Mouse (Mus musculus) B cell, adult 2 months (primary cell): ENCODE data around the gene Pacsin3.

Experiments
- DNase-seq, 2 experiments: peaks; one replicate each; pipeline ENCODE4 v3.0.0; 2022

The Pacsin3 gene

DNA sequence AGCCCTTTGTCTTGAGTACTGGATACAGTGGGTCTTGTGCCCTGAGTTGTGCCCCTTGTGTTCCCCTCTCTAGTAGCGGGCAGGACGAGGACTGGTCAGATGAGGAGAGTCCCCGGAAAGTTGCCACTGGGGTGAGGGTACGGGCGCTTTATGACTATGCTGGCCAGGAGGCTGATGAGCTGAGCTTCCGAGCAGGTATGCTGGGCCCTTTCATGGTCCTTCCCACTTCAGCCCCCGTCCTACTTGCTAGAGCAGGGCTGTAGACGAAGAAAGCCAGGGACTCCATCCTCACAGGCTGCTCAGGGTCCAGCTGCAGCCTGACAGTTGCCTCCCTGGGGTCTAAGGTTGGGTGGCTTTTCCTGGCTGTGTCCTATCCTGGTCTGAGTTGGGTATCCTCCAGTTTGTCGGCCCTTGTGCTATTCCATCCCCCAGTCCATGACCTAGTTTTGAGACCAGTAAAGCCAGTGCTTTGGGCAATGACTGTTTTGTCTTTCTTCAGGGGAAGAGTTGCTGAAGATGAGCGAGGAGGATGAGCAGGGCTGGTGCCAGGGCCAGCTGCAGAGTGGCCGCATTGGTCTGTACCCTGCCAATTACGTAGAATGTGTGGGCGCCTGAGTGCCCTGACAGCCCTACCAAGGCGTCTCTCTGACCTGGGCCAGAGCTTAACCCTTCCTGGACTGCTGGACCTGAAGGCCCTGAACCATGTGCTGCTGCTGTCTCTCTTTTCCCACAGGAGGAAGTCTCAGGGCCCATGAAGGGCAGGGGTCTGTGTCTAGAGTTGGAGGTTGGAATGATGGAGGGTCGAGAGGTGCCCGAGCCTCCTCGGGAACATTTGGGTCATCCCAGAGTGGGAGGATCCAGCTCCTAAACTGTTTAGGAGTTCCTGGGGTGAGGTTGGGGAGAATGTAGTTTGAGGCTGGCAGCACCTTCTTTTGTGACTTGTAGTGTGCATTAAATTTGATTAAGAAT, 8.2 kb downstream of the Pacsin3 start:
- no peak for DNase-seq

DNA sequence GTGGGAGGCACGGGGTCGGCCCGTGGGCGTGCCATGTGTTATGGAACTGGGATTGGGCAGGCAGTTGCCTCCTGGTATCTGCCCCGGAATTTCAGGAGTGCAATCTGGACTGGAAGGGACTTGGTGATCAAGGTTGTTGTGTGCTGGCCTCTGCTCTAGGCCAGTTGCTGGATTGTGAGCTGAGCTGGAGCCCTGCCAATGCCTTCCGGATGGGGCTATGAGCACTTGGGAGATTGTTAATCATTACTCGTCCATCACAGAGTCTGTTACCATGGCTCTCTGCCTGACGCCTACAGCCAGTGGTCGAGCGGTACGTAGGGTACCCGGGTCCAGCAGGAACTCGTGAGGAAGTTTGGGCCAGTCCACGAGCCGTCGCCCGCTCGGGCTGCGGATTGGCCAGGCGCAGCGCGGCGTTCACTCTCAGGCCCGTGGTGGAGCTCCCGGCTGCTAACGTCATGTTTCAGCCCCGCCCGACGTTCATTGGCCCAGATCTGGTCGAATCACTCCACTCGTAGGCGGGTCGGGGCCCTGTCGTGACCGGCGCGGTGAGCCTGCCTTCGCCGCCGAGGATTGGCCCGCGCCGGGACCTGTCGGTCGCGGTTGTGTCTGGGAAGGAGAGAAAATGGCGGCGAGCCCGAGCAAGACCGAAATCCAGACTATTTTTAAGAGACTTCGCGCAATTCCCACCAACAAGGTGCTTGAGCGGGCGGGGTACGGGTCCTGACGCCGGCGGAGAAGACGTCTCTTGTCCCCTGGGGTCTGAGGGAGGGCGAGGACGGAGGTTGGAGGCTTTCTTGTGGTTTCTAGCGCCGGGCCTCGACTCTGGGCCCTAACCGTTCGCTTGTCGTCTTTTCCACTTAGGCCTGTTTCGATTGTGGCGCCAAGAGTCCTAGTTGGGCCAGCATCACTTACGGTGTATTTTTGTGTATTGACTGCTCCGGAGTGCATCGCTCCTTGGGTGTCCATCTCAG, 9.2 kb downstream of the Pacsin3 start, which contains the start of gene Arfgap2:
Arfgap2 (plus strand) TSS at position 264 of the 971 bp plus-strand sequence.
- DNase-seq, result peak; percentile 92 to 93

DNA sequence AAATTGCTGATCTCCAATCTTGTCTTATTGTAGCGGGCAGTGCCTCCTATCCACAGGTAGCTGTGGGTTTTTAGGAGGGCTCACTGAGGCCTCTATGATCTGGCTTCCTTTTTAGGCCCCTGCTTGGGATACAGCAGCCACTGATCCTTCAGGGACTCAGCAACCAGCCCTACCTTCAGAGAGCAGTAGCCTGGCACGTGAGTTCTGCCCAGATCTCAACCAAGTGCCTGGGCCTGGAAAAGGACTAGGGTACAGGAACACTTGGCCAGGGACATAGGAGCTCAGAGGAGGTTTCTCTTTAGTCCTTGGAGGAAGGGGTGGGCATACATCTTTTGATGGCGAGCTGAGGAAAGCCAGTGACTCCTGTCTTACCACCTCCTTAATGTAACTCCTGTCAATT, 12.3 kb downstream of the Pacsin3 start:
- no peak for DNase-seq

DNA sequence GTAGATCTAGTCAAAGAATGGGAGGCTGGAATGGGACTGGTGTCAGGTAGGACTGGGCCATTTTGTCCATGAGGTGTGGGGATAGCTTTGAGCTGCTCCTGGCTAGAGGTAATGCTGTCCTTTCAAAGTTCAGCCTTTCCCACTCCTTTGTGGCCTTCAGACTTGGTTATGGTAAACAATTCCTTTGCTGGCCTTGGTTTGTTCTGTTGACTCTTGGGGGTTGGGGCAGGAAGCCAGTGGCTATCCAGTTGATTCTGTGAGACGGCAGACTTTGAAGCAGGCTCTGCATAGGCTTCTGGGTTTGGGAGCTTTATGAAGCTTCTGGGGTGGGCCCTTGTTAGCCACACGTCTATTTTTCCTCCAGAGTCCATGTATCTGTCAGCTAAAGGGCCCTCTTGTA, 13.0 kb downstream of the Pacsin3 start:
- DNase-seq, result no peak

DNA sequence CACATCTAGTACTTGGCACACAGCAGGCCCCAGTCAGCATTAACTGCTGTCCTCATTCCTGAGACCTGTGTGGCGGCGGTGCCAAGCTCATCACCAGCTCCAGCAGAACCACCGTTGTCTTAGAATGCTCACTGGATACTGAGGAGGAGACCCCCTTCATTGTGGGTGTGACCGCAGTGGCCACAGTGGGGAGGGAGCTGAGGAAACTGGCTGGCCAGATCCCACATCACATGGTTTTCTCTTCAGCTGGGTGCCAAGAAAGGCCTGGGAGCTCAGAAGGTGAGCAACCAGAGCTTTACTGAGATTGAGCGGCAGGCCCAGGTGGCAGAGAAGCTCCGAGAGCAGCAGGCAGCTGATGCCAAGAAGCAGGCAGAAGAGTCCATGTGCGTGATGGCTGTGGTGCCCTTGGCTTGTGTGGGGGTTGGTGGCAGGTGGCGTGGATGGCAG, 14.0 kb downstream of the Pacsin3 start:
- no peak for DNase-seq

DNA sequence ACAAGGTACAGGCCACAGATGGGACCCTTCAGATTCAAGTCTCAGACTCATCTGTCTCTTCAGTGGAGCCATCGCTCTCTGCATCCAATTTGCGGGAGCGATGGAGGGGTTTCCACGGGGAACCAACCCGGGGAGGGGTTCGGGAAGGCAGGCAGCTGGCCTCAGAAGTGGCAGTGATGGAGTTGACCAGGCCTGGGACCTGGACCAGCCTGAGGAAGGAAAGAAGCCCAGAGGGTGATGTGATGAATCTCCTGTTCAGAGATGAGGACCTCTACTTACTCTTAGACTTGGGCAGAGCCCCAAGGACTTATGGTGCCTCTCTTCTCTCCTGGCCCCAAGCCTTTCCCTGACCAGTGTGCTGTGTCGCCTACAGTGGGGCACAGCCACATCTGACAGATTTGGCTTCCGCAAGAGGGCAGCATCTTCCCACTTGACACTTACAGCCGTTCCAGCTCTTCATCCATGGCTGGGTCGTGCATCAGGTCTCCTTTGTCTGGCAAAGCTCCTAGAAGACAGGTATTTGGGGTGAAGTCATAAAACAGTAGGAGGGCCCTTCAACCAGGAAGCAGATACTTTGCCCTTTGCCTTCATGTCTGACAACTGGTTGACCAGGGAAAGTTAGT, 23.1 kb downstream of the Pacsin3 start:
- DNase-seq, result peak; percentile 19 to 26

DNA sequence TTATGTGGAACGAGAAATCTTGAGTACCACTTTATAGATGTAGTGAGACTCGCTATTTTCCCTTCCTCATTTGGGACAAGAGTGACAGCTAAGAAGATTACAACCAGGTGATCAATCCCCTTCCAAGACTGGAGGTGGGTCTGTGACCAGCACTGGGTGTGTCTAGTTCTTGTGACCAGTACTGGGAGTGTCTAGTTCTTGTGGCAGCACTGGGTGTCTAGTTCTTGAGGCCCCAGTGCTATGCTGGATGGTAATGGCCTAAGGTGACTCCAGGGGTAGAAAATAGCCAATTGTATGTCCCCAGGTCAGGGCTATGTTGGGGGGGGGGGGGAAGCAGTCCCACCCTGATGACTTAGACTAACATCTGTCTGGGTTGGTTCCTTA, 23.6 kb downstream of the Pacsin3 start:
- no peak for DNase-seq

DNA sequence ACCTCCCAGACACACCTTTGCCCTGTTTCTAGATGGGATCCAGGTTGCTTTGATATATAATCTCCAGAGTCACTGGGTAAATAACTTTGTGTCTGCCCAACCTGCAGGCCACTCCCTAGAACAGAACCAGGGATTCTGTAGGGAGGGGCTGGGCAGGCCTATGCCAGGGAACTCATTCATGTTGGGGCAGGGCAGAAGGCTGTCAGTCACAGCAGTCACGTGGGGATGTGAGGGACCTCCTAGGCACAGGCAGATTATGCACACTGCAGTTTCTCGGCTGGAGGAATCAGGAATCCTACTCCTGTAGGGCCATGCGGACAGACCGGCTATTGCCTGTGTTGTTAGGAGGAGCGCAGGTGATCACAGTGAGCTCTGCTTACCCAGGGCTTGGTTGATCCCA, 25.6 kb downstream of the Pacsin3 start:
- no peak for DNase-seq

DNA sequence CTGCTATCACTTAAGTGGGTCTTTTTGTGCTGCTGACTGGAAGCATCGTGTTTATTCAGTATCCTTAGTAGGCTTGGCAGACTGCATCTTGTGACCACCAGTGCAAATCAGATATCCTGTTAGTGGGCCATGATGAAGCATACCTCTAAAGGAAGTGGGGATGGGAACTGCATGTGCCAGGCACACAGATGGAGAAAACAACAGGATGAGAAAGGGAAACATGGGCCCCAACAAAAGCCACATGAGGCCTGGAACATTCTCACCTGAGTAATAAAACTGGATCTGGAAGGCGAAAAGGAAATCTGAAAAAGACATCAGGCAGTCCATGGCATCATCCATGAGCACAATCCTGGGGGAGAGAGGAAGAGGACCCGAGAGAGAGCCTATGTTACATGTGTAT, 28.2 kb downstream of the Pacsin3 start:
- DNase-seq, result no peak

DNA sequence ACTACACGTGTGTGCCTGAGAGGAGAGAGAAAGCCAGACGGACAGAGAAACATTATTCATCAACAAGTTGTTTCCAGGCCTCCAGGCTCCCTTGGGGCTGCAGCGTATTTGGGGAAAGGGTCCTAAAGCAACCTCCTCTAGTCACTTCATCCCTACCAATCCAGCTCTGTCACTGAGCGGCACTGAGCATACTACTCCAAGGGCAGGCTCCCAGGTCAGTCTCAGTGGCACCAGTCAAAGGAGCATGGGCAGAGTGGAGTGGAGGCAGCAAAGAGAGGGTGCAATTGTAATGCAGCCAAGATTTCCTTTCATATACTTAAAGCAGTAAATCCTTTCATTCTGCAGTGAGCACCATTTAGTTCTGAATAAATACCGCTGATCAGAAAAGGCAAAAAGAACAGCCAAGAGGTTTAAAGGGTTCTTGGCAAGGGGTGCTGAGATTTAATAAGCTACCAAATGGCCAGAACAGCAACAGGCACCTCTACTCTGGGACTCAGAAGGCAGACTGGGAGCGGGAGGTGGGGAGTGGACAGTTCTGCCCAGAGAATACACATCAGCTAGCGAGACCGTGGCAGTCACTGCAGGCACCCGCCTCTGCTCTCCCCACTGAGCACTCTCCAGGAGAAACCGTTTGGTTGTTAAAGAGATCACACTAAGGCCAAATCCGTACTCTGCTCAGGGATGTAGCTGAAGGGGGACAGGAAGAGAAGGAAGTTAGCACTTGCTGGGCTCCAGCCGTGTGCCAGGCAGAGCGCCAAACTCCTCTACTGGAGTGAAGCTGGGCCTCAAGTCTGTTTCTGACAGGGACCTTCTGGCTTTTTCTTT, 28.8 kb downstream of the Pacsin3 start:
- no peak for DNase-seq

DNA sequence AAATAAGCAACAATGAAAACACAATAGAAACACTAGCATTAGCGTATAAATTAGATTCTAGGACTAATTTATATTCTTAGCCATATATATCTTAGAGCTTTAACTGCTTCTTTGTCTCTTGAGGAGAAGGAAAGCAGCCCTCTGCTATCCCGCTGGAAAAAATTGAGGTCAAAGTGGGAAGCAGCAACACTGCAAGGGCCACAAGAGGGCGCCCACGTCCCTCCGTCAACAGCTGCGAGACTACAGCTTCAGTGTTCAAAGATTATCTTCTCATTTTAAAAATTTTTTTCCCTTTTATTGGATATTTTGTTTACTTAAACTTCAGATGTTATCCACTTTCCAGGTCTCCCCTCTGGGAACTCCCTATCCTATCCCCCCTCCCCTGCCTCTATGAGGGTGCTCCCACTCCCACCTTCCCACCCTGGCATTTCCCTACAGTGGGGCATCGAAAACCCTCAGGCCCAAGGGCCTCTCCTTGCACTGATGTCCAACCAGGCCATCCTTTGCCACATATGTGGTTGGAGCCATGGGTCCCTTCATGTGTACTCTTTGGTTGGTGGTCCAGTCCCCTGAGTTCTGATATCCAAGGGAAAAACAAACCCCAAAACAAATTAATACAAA, 30.2 kb downstream of the Pacsin3 start:
- DNase-seq, result peak; percentile 71

DNA sequence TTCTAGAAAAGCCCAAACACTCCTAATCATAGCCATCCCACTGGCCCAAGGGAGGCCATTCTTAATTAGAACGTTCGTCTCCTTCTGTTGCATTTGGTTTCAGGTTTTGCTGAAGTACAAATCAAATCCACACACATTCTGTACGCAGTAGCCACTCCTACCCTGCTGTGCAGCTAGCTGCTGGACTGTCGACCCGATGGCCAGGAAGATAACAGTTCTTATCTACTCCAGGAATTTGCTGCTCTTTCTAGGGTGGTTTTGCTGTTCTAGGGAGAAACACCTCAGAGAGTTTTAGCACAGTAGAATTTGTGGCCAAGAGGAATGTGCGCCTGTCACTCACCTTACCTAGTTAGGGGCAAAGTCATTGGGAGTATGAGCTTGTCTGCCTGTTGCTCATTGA, 31.8 kb downstream of the Pacsin3 start:
- DNase-seq, result no peak

DNA sequence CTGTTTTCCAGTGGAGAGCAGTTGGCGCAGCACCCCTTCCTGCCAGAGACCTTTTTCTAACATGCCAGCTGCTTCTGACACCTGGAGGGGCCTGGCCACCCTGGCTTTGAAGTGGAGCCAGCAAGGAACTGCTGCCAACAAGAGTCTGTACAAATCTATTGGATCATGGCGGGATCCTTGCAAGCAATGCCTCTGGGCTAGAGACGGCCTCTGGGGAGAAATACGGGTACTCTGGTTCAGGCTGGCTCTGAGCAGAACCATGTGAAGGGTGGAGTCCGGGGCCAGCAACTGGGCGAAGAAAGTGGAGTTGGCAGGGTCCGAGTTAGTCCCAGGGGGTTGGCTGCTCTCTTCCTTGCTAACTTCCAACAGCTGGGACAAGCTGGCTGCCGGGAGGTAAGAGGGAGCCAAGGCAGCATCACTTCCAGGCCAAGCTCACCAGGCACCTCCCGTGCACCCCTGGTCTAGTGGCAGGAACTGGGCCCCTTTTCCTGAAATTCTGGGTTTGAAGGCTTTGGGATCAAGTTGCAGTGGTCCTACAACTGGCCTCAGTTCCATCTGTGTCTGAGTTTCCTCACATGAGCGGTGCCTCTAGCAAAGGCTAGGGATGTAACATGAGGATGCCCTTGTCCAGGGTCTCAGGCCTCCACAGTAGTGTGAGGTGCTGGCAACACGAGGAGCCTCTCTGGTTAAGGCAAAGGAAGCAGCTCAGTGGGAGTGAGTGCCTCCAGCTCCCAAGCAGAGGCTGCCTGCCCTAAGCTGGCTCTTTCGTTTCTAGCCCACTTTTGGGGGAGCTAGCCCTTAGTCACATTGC, 35.6 kb downstream of the Pacsin3 start:
- no peak for DNase-seq

DNA sequence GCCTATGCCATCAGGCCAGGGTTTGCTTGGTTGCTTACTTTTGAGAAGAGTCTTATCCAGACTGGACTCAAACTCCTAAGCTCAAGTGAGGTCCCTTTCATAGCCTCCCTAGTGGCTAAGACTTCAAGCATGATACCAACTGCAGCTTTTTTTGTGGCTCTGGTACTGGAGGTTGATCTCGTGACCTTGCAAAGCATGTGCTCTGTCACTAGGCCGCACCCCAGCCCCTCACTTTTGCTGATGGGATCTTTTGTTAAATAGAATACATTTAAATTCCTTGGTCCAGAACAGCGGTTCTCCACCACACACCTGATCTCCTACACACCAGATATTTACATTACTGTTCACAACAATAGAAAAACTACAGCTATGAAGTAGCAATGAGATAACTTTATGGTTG, 38.5 kb downstream of the Pacsin3 start:
- no peak for DNase-seq

DNA sequence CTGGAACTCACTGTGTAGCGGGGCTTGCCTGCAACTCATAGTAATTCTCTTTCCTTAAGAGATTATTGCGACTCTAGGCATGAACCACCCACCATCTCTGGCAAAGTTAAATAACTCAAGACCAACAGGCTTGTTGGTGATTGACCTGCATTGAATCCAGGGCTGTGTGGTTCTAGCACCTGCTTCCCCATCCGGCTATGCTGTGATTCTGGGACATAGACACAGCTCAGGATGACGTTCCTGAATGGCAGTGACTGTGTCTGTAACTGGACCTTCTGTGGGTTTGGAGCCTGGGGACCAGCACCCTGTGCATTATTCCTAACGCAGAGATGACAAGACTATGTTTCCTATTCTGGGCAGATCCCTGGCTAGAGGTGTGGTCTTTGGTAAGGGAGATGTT, 40.1 kb downstream of the Pacsin3 start:
- no peak for DNase-seq

DNA sequence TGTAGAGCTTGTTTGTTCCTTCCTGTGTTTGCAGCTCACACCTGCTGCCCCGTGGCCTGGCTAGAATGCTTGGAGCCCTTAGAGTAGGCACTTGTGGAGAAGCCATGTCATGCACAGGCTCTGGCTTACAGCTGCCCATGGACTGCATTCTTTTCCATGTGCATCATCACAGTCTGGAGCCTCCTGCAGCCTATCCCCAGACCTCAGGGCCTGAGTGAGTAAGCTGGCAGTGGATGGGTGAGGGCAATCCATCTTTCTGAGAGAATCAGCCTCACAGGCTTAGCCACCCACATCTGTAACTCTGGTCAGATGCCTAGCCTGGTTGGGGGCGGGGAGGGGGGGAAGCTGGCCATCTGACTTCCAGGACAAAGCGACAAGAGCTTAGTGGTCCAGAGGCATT, 43.4 kb downstream of the Pacsin3 start:
- no peak for DNase-seq

DNA sequence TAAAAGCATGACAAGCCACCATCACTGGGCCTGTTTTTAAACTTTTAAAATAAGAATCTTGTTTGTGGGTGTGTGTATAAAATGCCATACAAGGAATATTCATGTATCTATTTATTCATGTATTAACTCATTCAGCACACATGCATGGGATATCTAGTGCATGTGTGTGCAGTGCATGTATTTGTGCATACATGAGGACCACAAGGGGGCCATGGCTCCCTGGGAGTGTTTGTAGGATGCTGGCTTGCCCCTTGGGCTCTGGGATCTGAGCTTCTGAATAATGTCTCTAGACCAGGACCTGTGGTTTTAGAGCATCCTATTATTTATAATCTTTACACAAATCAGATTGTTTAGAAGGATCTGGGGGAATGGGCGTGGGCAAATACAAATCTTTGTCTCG, 45.0 kb downstream of the Pacsin3 start:
- DNase-seq, result no peak

DNA sequence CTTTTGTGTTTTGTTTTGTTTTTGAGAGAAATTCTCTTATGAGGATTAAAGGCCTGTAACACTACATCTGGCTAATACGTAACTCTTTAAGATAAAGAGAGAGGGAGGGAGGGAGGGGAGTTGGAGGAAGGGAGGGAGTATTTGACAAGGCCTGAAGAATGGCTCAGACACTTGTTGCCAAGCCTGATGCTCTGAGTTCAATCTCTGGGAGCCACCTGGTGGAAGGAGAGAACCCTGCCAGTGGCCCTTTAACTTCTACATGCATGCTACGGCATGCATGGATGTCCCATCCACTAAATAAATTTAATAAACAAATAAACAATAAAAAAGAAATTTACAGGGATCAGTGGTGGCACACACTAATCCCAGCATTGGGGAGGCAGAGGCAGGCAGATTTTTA, 46.1 kb downstream of the Pacsin3 start:
- no peak for DNase-seq

DNA sequence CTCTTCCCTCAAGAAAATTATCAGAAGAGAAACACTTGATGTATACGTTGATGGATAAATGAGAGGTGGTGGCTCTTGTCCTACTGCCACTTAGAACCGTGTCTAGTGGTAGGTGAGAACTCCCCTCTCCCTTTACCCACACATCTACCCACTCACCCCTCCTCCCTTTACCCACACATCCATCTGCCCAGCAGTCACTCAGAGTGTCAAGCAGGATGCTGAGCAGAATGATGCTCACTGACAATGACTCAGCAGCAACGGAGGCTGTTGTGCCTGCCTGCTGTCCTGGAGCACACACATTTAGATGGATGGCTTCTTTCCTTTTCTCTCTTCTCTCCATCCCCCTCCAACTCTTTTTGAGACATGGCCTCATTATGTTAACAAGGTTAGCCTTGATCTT, 47.1 kb downstream of the Pacsin3 start:
- no peak for DNase-seq

DNA sequence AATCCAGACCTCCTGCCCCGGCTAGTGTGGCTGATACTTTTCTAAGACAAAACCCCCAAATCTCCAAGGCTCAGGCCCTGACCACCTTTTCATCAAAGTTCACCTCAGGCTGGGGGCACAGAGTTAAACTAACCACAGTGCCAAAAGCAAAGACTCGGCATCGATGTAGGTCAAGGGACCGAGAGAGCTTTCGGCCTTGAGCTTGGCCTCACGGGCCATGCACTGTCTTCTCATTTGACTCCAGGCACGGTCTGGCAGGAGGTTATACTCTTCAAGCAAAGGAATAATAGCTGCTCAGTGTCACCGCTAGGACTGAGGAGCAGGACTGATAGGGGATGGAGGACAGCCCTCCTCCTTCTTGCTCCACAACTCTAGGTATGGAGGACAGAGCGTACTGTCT, 50.2 kb downstream of the Pacsin3 start:
- no peak for DNase-seq

DNA sequence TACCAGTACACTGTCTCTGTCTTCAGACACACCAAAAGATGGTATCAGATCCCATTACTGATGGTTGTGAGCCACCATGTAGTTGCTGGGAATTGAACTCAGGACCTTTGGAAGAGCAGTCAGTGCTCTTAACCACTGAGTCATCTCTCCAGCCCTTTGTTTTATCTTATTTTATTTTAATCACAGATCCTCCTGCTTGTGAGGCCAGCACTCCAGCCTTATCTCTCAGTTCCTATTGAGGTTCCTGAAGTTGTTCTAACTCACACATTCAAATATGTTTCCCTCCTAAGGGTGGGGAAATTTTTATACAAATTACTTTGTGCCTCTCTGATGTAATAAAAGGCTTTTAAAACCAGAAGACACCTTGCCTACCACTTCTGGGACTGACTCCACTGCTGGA, 50.8 kb downstream of the Pacsin3 start:
- DNase-seq, result no peak
